Mouse (Mus musculus) intestine, embryonic 16.5 days (tissue): ENCODE results near the gene Olfr263. TPM values are rescaled to one million over a fixed set of nuclear protein-coding genes. Genes with fewer than 3 reads are reported as not detected.

ENCODE experiments used
- ATAC-seq: fragments of 200-750 bp; cut with Nextera tagmentation; 2 replicates; pipeline ENCODE4 v1.8.0; 2017; ENCODE audit warnings: moderate TSS enrichment, moderate library complexity
- H3K27ac ChIP-seq: fragments of 300-500 bp; sonication (generic); 2 replicates; pipeline ENCODE4 v1.5.1; 2014; ENCODE audit warnings: mild to moderate bottlenecking, low read length
- H3K27me3 ChIP-seq: fragments of 300-500 bp; sonication (generic); replicated peaks from 2 replicates; pipeline ENCODE4 v1.6.1; 2014; ENCODE audit warnings: low read length, control low read depth, mixed read lengths; ENCODE audit not compliant: control insufficient read depth, insufficient read depth
- H3K36me3 ChIP-seq: fragments of 300-500 bp; sonication (generic); 2 replicates; pipeline ENCODE4 v1.6.1; 2014; ENCODE audit warnings: low read length, control low read depth; ENCODE audit not compliant: control insufficient read depth, insufficient read depth
- H3K4me1 ChIP-seq: fragments of 300-500 bp; sonication (generic); 2 replicates; pipeline ENCODE4 v1.6.1; 2014; ENCODE audit warnings: low read length, control low read depth, mixed read lengths; ENCODE audit not compliant: control insufficient read depth, insufficient read depth
- H3K4me2 ChIP-seq: fragments of 300-500 bp; sonication (generic); 2 replicates; pipeline ENCODE4 v1.6.1; 2014; ENCODE audit warnings: low read depth, low read length, control low read depth
- H3K4me3 ChIP-seq: fragments of 300-500 bp; sonication (generic); 2 replicates; pipeline ENCODE4 v1.5.1; 2014; ENCODE audit warnings: mild to moderate bottlenecking, low read length
- H3K9ac ChIP-seq: fragments of 300-500 bp; sonication (generic); 2 replicates; pipeline ENCODE4 v1.6.1; 2014; ENCODE audit warnings: low read depth, low read length
- H3K9me3 ChIP-seq: fragments of 300-500 bp; sonication (generic); 2 replicates; pipeline ENCODE4 v1.6.1; 2016; ENCODE audit warnings: low read length, control low read depth; ENCODE audit not compliant: control insufficient read depth
- WGBS: fragments of 180-500 bp; shearing (Covaris S2); extraction: QIAGEN DNeasy Blood & Tissue Kit; methylation state at CpG from one replicate; pipeline ENCODE4 v1.1.7; 2014; 5-methylcytosine and 5-hydroxymethylcytosine counted together
- polyA plus RNA-seq: library from polyadenylated mRNA; unstranded; fragments of >200 nt; fragmentation: Nextera tagmentation; extraction: Ambion mirVana; gene quantifications from 2 replicates; pipeline ENCODE4 v1.2.1, GENCODE M21; 2015

The Olfr263 gene
- polyA plus RNA-seq, 1 experiment from 2014 or later, result not detected

DNA sequence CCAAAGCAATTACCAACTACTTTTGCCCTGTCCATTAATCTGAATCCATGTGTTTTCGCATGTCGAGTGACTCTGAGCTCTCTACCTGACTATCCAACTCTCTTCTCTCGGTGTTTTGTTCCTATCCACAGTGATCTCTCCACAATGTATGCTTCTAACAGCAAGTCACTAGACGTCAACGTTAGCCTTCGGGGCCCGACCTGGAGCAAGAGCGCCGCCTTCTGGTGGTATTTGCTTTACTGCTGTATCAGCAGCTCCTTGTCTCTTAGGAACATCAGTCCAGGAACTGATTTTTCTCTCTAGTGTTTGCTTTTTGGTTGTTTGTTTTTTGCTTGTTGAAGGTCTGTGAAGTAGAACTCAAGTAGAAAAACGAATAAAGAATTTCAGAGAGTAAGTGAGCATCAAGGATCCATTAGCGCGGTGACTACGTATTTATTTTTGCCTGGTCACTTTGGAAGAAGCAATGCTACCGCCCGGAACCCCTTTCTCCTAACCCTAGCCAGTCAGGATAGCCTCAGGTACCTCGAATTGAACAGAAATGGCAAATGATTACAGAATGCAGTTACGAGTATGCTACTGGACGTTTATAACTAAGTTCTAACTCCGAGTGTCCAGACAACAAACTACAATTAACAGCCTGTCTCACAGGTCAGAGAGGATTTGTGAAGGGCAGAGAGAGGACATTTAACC is 29.5 kb downstream of the Olfr263 start:
- Histone ChIP-seq H3K4me1 (peaks cover 2% of the 10 kb centered on the region; the same call in 1 of the 2 replicates), H3K27me3 (no peaks in the 10 kb centered on the region), H3K9ac (peak overlapping the region; percentile 60), H3K4me2 (peak overlapping the region; percentile 89), H3K4me3 (peak overlapping the region; percentile 60), H3K27ac (no peak overlapping the region), H3K36me3 (no peaks in the 10 kb centered on the region), H3K9me3 (no peaks in the 10 kb centered on the region)
- ATAC-seq, result peak; percentile 68
- under 1% methylated on average over 19 of the region's 19 CpGs for WGBS

DNA sequence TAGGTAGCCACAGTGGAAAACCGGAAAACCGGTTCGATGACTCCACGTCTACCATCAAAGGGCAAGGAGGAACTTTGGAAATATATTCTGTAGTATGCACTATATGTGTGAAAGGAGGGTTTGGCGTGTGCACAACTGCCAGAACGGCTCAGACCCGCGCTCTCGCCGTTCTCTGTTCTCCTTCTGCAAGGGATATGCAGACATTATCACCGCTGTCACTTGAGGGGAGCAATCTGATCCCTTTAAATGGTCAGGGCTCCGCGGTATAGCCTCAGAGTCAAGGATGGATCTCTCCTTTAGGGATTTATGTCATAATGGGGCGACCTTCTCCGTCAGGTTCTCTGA is 30.0 kb downstream of the Olfr263 start:
- Histone ChIP-seq H3K4me2 (peak overlapping the region; percentile 89), H3K4me1 (peaks cover 2% of the 10 kb centered on the region; the same call in 1 of the 2 replicates), H3K9me3 (no peaks in the 10 kb centered on the region), H3K36me3 (no peaks in the 10 kb centered on the region), H3K4me3 (peak overlapping the region; percentile 60), H3K9ac (peak overlapping the region; percentile 60), H3K27ac (no peak overlapping the region), H3K27me3 (no peaks in the 10 kb centered on the region)
- peak; percentile 19; the same call in 1 of the 2 replicates for ATAC-seq
- under 1% methylated on average over 15 of the region's 15 CpGs for WGBS

DNA sequence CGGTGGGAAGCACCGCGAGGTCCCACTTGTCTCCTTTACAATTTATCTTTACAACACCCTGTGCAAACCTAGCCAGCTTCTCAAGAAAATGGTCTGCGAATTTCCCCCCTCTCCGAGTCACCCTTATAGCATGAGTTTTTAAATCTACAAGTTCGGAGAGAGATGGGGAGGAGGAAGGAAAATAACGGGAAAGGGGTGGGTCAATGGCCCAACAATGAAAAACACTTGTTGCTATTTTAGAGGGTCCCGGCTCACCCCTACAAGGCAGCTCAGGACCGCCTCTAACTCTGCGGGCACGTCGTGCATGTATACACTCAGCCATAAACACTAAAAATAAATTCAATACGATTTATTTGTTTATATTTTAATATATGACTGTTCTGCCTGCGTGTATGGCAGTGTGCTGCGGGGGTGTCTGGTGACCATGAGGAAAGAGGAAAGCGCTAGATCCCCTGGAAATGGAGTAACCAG is 30.6 kb downstream of the Olfr263 start:
- Histone ChIP-seq H3K27me3 (no peaks in the 10 kb centered on the region), H3K9ac (peak overlapping the region; percentile 60), H3K27ac (no peak overlapping the region), H3K4me2 (peak overlapping the region; percentile 89), H3K4me1 (peaks cover 2% of the 10 kb centered on the region; the same call in 1 of the 2 replicates), H3K36me3 (no peaks in the 10 kb centered on the region), H3K4me3 (peak overlapping the region; percentile 60), H3K9me3 (no peaks in the 10 kb centered on the region)
- peak; percentile 10; the same call in 1 of the 2 replicates for ATAC-seq
- WGBS, result under 1% methylated on average over 16 of the region's 16 CpGs

DNA sequence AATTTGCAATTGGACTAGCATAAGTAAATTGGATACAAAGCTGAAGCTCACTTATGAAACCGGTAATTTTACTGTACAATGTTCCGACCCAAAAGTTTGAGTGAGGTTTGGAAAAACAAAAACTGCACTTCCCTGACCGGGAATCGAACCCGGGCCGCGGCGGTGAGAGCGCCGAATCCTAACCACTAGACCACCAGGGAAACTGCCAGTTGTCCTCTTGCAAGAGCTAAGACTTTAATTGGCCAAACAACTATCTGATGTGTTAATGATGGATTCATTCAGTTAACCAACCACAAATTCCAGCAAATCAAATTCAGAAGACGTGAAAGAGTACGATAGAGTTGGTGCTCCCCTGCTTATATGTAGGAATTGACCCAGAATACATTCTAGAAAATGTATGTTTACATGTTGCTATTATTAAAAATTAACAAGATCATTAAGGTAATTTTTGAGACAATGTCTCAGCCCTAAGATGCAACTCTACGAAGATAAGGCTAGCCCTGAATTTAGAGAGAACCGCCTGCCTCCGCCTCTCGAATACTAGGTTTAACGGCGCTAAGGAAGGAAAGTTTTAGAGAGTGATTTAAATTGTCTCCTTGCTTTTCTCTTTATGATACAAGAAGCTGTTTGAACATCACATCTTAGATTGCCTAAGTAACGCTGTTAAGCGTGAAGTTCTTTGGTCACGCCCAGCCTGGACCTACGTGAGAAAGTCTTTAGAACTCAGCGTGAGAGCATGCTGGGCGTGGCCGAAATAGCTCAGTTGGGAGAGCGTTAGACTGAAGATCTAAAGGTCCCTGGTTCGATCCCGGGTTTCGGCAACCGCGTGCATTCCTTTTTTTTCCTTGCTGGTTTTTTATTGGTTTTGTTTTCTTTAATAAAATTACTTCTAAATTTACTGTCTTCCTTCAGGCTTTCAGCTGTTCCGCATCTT is 31.5 kb downstream of the Olfr263 start:
- H3K27ac ChIP-seq, result no peak overlapping the region
- H3K4me2 ChIP-seq, result peak overlapping the region; percentile 89
- peak overlapping the region; percentile 23; the same call in 1 of the 2 replicates for H3K9ac ChIP-seq

GRCm38 (mm10) chr13:21161591-21161990 is 32.2 kb downstream of the Olfr263 start:
- Histone ChIP-seq H3K27me3 (no peaks in the 10 kb centered on the region), H3K9me3 (no peaks in the 10 kb centered on the region), H3K4me1 (peaks cover 2% of the 10 kb centered on the region; the same call in 1 of the 2 replicates), H3K4me3 (peak overlapping the region; percentile 23; the same call in 1 of the 2 replicates), H3K36me3 (no peaks in the 10 kb centered on the region), H3K27ac (no peak overlapping the region), H3K9ac (no peak overlapping the region), H3K4me2 (peak overlapping the region; percentile 38)
- WGBS, result 34% methylated on average over 2 of the region's 2 CpGs
- ATAC-seq, result no peak

More for the DNA sequence above, 31.5 kb downstream of the Olfr263 start:
- WGBS, result under 1% methylated on average over 32 of the region's 32 CpGs
- peak overlapping the region; percentile 60 for H3K4me3 ChIP-seq
- peak; percentile 84 for ATAC-seq
- H3K4me1 ChIP-seq, result peaks cover 2% of the 10 kb centered on the region; the same call in 1 of the 2 replicates
- H3K27me3 ChIP-seq, result no peaks in the 10 kb centered on the region
- no peaks in the 10 kb centered on the region for H3K9me3 ChIP-seq
- no peaks in the 10 kb centered on the region for H3K36me3 ChIP-seq

GRCm38 (mm10) chr13:21162591-21162990 is 33.2 kb downstream of the Olfr263 start:
- no peak for ATAC-seq
- Histone ChIP-seq H3K9me3 (no peaks in the 10 kb centered on the region), H3K4me3 (no peak overlapping the region), H3K27ac (no peak overlapping the region), H3K4me2 (no peak overlapping the region), H3K4me1 (peaks cover 2% of the 10 kb centered on the region; the same call in 1 of the 2 replicates), H3K9ac (no peak overlapping the region), H3K36me3 (no peaks in the 10 kb centered on the region), H3K27me3 (no peaks in the 10 kb centered on the region)
- 59% methylated on average over 5 of the region's 5 CpGs for whole genome bisulfite sequencing

DNA sequence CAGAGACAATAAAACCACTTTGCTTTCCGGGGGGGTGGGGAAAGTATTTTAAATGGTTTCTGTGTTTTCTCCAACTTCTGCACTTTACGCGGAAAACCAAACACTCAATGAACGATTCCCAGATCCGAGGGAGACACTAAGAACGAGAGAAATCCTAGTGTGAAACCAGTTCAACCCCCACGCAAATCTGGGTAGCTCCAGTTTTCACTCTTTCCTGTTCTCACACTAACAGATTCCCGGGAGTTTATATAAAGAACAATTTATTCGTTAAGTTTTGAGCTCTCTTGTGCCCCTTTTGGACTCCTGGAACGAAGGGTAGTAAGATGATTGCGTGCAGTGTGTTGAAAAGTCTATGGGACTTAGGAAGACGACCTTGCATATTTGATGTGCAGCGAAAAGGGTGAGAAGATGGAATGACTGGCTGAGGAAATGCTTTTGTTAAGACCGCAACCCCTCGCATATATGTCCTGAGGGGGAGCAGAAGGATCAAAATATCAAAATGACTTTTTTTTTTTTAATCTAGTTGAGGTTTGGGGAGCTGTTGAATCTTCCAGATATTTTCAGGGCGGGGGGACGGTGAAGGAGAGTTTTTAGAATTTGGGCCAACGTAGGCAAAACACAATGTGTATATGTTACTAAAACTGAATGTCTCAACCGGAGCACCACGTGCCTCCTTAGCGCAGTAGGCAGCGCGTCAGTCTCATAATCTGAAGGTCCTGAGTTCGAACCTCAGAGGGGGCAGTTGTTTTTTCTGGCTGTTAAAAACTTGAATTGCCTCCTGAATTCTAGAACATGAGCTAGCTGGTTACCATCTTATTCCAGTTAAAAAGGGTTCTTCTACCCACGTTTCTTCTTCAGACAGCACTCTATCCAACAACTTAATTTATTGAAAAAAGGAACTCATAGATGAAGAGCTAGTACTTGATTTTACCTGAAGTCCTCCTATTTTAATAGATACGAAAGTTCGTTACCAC is 37.8 kb downstream of the Olfr263 start:
- Histone ChIP-seq H3K9me3 (no peaks in the 10 kb centered on the region), H3K4me3 (peak overlapping the region; percentile 66), H3K4me2 (peak overlapping the region; percentile 84), H3K36me3 (no peaks in the 10 kb centered on the region), H3K4me1 (peaks cover 4% of the 10 kb centered on the region), H3K27ac (peak overlapping the region; percentile 3; the same call in 1 of the 2 replicates), H3K27me3 (no peaks in the 10 kb centered on the region), H3K9ac (peak overlapping the region; percentile 23)
- peak; percentile 43 for ATAC-seq
- WGBS, result under 1% methylated on average over 27 of the region's 27 CpGs

- Histone ChIP-seq H3K36me3 (no peaks in the 10 kb centered on the region), H3K4me3 (peak overlapping the region; percentile 66), H3K27ac (no peak overlapping the region), H3K4me1 (peaks cover 4% of the 10 kb centered on the region), H3K9ac (peak overlapping the region; percentile 65; the same call in 1 of the 2 replicates), H3K4me2 (peak overlapping the region; percentile 84), H3K27me3 (no peaks in the 10 kb centered on the region), H3K9me3 (no peaks in the 10 kb centered on the region)
- ATAC-seq, result peak; percentile 38; the same call in 1 of the 2 replicates
- under 1% methylated on average over 8 of the region's 8 CpGs for WGBS
These were observed 38.5 kb downstream of the Olfr263 start for GRCm38 (mm10) chr13:21167910-21168300.
